Mouse (Mus musculus): ENCODE results near the gene Umad1. TPM values are rescaled to one million over a fixed set of nuclear protein-coding genes. Genes with fewer than 3 reads are reported as not detected.
"Not testable (repeated sequence)": the region's sequence is repeated elsewhere in the genome, so short reads cannot be mapped to it uniquely, and the experiment has no call there.

The Umad1 gene
- total RNA-seq, 2 experiments from 2014 or later: 27.0 to 29.5 TPM

GRCm38 (mm10) chr6:8307878-8308775, 49.0 kb downstream of the Umad1 start:
- DNase-seq (ENCODE audit: low spot score in 2 of 2): no peak

GRCm38 (mm10) chr6:8312554-8312953, 53.5 kb downstream of the Umad1 start:
- DNase-seq (ENCODE audit: low spot score in 2 of 2): no peak

DNA sequence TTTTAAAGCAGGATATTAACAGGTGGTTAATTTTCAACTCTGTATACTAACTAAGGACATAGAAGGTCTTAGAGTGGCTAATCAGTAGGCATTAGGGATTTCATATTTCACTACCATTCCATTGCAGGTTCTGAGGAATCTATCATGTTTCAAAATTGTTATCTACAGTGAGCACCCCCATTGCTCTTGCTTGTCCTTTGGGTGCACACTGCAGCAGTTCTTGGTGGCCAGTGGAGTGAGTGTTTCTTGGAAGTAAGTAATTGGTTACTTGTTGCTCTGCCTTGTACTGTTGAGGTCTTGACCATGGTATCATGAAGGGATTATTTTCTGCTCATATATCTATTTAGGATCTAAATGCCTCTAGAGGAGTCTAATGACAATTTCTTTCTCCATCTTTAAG, 57.1 kb downstream of the Umad1 start:
- DNase-seq (ENCODE audit: low spot score in 2 of 2): no peak

DNA sequence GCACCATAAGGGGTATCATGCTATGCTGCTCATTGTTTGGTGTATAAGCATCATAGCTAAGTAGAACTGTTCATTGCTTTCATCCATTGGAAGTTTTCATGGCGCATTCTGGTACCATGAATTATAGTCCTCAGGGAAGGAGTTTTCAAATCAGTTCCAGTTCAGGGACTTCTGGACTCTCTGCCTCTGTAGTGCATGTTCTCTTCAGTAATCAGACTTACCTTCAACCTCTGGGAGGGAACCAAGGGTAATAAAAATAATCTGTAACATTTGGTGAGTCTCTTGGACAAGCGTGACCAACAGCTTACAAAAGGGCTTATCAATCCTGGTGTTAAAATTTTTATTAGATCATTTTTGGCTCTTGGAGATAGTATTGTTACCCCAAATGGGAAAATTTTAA, 60.5 kb downstream of the Umad1 start:
- no peak for DNase-seq (ENCODE audit: low spot score in 2 of 2)

DNA sequence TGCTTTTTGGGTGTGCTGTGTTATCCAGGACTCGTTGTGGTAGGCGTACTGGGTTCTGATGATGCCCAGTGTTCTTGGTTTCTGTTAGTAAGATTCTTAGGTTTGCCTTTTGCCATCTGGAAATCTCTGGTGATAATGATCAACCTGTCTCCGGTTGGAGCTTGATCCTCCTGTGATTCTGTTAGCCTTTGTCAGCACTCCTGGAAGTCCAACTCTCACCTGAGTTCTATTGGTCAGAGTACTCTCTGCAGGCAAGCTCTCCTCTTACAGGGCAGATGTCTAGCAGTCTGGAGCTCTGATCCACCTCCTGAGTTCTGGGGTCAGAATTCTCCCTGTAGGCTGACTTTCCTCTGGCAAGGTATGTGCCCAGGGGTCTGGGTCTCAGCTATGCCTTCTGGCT, 72.4 kb downstream of the Umad1 start:
- not testable (repeated sequence) for DNase-seq (ENCODE audit: low spot score in 2 of 2)

- no peak for DNase-seq (ENCODE audit: low spot score in 2 of 2)
These were observed 74.3 kb downstream of the Umad1 start for GRCm38 (mm10) chr6:8333380-8333779.

DNA sequence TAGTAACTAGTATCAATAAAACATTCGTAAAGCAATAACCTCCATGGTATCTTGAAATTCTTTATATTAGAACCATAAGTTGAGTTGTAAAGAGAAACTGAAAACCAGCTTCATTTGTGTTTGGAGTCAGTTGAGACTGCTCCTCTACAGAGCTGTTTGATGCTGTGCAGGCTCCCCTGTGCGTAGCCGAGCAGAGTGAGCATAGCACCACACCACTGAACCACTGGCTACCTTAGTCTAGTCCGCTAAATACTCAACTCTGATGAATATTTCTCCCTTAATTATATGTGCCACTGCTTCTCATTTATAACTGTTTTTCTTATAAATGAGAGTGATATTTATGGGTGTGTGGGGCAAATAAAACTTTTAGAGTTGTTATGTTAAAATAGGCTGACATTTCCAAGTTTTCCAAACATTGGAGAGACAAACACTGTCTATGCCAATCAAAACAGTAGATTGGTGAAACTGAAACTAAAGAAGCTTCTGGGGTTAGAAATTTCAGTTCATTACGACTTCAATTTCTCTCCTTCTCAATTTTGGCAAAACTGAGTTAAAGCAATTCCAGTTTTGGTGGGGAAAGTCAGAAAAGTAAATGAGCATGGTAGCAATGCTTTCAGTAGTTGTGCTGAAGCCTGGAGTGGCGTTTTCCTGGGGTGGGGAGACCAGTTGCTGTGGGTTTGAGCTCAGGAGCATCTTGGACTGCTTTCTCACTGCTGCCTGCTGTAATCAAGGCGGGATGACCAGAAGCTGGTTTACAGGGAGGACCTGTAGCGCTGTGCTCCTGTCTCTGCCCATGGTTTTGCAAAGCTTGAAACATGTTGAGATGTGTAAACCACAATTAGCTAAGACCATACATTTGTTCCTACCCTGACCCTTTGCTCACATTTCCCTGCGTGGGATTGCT, 77.7 kb downstream of the Umad1 start:
- DNase-seq (ENCODE audit: low spot score in 2 of 2): no peak

- DNase-seq (ENCODE audit: low spot score in 2 of 2): no peak
These were observed 80.4 kb downstream of the Umad1 start for GRCm38 (mm10) chr6:8339453-8339852.

GRCm38 (mm10) chr6:8343271-8343670, 84.2 kb downstream of the Umad1 start:
- DNase-seq (ENCODE audit: low spot score in 2 of 2): no peak

DNA sequence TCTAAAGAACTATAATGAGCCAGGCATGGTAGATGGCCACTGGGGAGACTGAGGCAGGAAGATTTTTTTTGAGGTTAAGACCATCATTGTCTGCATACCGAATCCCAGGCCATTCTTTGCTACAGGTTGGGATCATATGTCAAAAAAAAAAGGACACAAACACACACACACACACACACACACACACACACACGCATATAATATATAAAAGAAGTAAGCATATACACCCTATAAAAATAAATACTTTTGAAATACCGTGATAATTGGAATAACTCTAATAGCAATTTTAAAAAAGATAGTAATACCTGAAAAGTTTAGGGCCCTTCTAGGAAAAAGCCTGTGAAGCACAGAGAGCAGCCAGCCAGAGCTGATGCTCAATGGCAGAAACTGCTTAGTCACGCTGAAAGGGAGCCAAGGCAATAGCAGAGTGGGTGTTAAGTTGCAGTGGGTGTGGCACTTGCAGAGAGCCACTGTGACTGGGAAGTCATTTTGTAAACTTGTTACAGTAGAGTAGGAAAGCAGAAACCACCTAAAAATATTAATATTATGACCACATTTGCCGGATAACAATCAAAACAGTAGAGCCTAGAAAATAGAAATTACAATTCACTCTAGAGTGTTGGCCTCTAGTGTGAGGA, 86.2 kb downstream of the Umad1 start:
- DNase-seq (ENCODE audit: low spot score in 2 of 2): no peak

DNA sequence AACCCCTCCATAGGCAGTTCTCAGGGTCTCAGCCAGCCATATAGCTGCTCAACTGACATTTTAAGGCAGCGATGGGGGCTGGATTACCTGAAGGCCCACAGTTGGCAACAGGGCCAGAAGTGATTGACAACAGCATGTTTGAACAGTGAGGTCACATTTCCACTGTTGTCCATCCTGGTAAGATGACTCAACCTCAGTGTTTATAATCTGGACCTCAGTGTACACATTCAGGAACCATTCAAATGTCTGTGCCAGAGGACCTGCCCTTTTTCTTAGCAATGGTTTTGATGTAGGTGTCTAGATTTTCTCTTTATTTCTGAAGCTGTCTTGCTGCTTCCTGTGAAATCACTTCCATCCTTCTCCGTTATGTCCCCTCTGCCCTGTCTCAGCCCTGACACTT, 88.1 kb downstream of the Umad1 start:
- no peak for DNase-seq (ENCODE audit: low spot score in 2 of 2)

DNA sequence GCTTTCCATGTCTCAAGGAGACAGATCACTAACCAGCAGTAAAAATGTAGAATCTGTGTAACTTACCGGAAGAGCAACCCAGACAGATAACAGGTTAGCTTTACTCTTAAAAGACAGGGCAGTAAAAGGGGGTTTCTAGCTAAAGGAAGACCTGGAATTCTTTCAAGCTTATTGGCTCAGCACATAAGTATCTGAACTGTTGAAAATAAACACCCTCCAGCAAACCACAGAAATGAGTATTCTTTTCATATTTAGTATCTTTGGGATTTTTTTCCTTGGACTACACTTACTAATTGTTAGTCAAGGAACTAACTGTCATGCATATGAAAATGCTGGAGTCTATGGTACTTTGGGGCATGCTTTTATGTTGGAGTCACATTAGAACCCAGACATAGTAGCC, 89.3 kb downstream of the Umad1 start:
- DNase-seq (ENCODE audit: low spot score in 2 of 2): no peak

DNA sequence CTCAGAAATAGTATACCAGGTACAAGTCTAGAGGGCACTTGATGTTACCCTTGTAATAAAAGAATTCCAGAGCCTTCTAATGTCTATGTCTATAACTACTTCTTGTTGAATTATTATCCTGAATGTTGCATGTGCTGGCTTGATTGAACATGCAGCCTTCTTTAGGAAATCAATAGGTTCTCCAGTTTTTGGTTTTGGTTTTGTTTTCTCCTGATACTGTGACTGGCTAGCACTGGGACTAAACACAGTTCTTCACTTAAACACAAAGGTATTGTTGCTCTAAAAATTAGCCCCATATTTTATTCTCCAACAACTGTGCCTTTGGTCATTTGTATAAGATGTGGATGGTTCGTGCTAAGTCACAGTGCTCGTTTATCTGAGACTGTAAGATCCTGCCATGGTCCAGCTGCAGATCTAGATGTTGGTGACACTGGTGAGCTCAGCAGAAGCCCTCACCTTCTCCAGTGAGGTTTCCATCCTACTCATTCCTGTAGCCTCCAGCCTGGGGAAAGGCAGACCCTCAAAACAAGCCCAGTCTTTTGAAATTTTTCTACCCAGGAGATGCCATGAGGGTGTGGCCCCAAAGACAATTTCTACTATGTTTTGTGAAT, 90.1 kb downstream of the Umad1 start:
- no peak for DNase-seq (ENCODE audit: low spot score in 2 of 2)

- no peak for DNase-seq (ENCODE audit: low spot score in 2 of 2)
These were observed 92.4 kb downstream of the Umad1 start for GRCm38 (mm10) chr6:8351507-8351906.

DNA sequence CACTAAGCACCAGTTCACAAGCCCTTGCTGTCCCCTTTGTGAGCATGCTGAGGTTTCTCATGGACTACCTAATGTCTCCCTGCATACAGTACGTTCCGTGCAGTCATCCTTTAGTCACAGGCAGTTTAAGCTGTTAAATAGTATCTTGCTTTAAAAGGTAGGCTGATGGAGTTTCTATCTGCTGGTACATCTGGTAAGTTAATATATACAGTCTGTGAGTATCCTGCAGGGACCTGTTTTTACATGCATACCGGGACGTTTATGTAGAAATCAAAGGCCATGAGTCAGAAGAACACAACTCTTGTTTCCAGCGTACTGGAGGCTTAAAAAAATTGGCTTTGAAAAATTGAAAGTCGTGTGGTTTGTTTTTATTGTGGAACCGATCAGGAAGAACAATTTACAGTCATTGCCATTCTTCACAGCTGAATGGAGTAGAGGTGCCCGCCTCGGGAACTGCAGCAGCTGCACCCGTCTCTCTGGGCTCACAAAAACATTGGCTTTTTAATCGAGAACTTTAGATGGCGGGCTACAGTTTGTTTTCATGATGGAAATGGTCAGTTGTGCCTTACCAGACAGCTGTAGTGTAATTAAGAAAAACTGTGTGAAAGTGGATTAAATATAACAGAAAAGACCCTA, 93.6 kb downstream of the Umad1 start:
- no peak for DNase-seq (ENCODE audit: low spot score in 2 of 2)

- no peak for DNase-seq (ENCODE audit: low spot score in 2 of 2)
These were observed 94.4 kb downstream of the Umad1 start for GRCm38 (mm10) chr6:8353461-8353860.

- no peak for DNase-seq (ENCODE audit: low spot score in 2 of 2)
These were observed 95.8 kb downstream of the Umad1 start for GRCm38 (mm10) chr6:8354846-8355245.

DNA sequence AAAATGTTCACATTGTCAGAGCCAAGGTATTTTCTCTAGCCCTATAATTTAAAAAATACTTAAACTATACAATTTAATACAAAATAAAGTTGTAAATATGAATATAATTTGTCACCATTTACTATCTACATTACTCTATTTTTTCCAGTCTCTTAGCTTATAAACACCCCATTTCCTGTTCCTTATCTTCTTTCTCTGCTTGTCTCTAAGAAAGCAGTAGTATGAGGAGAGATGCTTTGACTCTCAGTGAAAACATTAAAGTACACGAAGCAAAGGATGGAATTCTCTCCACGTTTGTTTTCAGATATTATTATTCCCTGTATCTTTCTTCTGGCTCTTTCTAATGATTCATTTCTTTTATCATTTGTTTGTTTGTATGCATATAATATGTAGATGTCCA, 99.1 kb downstream of the Umad1 start:
- no peak for DNase-seq (ENCODE audit: low spot score in 2 of 2)

- DNase-seq (ENCODE audit: low spot score in 2 of 2): no peak
These were observed 99.7 kb downstream of the Umad1 start for GRCm38 (mm10) chr6:8358782-8359181.

GRCm38 (mm10) chr6:8360805-8361204, 101.7 kb downstream of the Umad1 start:
- DNase-seq (ENCODE audit: low spot score in 2 of 2): no peak

Data from layer of hippocampus, postnatal 10 days (tissue).